Mouse (Mus musculus): ENCODE data around the gene Cep112.

The Cep112 gene

GRCm38 (mm10) chr11:108424889-108425591 lies at the start of gene Cep112:
Gene Cep112, plus strand, starts transcription at chr11:108425192.
- Histone ChIP-seq H3K36me3 (ENCODE audit: control insufficient read depth, insufficient read depth, low read length, poor library complexity, severe bottlenecking) (no peaks in the 10 kb centered on the region), H3K27me3 (ENCODE audit: control insufficient read depth, insufficient read depth, low read length, poor library complexity, severe bottlenecking) (peaks cover 2% of the 10 kb centered on the region)
- DNase-seq (ENCODE audit: low read depth, low spot score): peak; percentile 97

GRCm38 (mm10) chr11:108376815-108377214 lies 48.2 kb upstream of the Cep112 start:
- Histone ChIP-seq H3K27me3 (ENCODE audit: control insufficient read depth, insufficient read depth, low read length, poor library complexity, severe bottlenecking) (no peaks in the 10 kb centered on the region), H3K36me3 (ENCODE audit: control insufficient read depth, insufficient read depth, low read length, poor library complexity, severe bottlenecking) (no peaks in the 10 kb centered on the region)
- DNase-seq (ENCODE audit: low read depth, low spot score): no peak

- Histone ChIP-seq H3K27me3 (ENCODE audit: control insufficient read depth, insufficient read depth, low read length, poor library complexity, severe bottlenecking) (no peaks in the 10 kb centered on the region), H3K36me3 (ENCODE audit: control insufficient read depth, insufficient read depth, low read length, poor library complexity, severe bottlenecking) (no peaks in the 10 kb centered on the region)
- peak; percentile 86 for DNase-seq (ENCODE audit: low read depth, low spot score)
Measured at GRCm38 (mm10) chr11:108377680-108378362, 47.2 kb upstream of the Cep112 start.

GRCm38 (mm10) chr11:108378363-108378751 lies 46.6 kb upstream of the Cep112 start:
- Histone ChIP-seq H3K36me3 (ENCODE audit: control insufficient read depth, insufficient read depth, low read length, poor library complexity, severe bottlenecking) (no peaks in the 10 kb centered on the region), H3K27me3 (ENCODE audit: control insufficient read depth, insufficient read depth, low read length, poor library complexity, severe bottlenecking) (no peaks in the 10 kb centered on the region)
- no peak for DNase-seq (ENCODE audit: low read depth, low spot score)

GRCm38 (mm10) chr11:108382664-108383063 lies 42.3 kb upstream of the Cep112 start:
- H3K27me3 ChIP-seq (ENCODE audit: control insufficient read depth, insufficient read depth, low read length, poor library complexity, severe bottlenecking): no peaks in the 10 kb centered on the region
- DNase-seq (ENCODE audit: low read depth, low spot score): no peak
- H3K36me3 ChIP-seq (ENCODE audit: control insufficient read depth, insufficient read depth, low read length, poor library complexity, severe bottlenecking): no peaks in the 10 kb centered on the region

- DNase-seq (ENCODE audit: low read depth, low spot score): no peak
- H3K36me3 ChIP-seq (ENCODE audit: control insufficient read depth, insufficient read depth, low read length, poor library complexity, severe bottlenecking): no peaks in the 10 kb centered on the region
- no peaks in the 10 kb centered on the region for H3K27me3 ChIP-seq (ENCODE audit: control insufficient read depth, insufficient read depth, low read length, poor library complexity, severe bottlenecking)
Measured at GRCm38 (mm10) chr11:108384920-108385665, 39.9 kb upstream of the Cep112 start.

GRCm38 (mm10) chr11:108385666-108386024 lies 39.3 kb upstream of the Cep112 start:
- Histone ChIP-seq H3K27me3 (ENCODE audit: control insufficient read depth, insufficient read depth, low read length, poor library complexity, severe bottlenecking) (no peaks in the 10 kb centered on the region), H3K36me3 (ENCODE audit: control insufficient read depth, insufficient read depth, low read length, poor library complexity, severe bottlenecking) (no peaks in the 10 kb centered on the region)
- DNase-seq (ENCODE audit: low read depth, low spot score): no peak

GRCm38 (mm10) chr11:108395061-108395460 lies 29.9 kb upstream of the Cep112 start:
- Histone ChIP-seq H3K36me3 (ENCODE audit: control insufficient read depth, insufficient read depth, low read length, poor library complexity, severe bottlenecking) (no peaks in the 10 kb centered on the region), H3K27me3 (ENCODE audit: control insufficient read depth, insufficient read depth, low read length, poor library complexity, severe bottlenecking) (no peaks in the 10 kb centered on the region)
- DNase-seq (ENCODE audit: low read depth, low spot score): no peak

GRCm38 (mm10) chr11:108396076-108396829 lies 28.7 kb upstream of the Cep112 start:
- no peaks in the 10 kb centered on the region for H3K27me3 ChIP-seq (ENCODE audit: control insufficient read depth, insufficient read depth, low read length, poor library complexity, severe bottlenecking)

GRCm38 (mm10) chr11:108409876-108410644 lies 14.9 kb upstream of the Cep112 start:
- Histone ChIP-seq H3K36me3 (ENCODE audit: control insufficient read depth, insufficient read depth, low read length, poor library complexity, severe bottlenecking) (no peaks in the 10 kb centered on the region), H3K27me3 (ENCODE audit: control insufficient read depth, insufficient read depth, low read length, poor library complexity, severe bottlenecking) (no peaks in the 10 kb centered on the region; the same call in 1 of the 2 replicates)
- no peak for DNase-seq (ENCODE audit: low read depth, low spot score)

More at GRCm38 (mm10) chr11:108396076-108396829, 28.7 kb upstream of the Cep112 start:
- H3K36me3 ChIP-seq (ENCODE audit: control insufficient read depth, insufficient read depth, low read length, poor library complexity, severe bottlenecking): no peaks in the 10 kb centered on the region
- no peak for DNase-seq (ENCODE audit: low read depth, low spot score)

GRCm38 (mm10) chr11:108416360-108416759 lies 8.6 kb upstream of the Cep112 start:
- no peak for DNase-seq (ENCODE audit: low read depth, low spot score)

GRCm38 (mm10) chr11:108418540-108418939 lies 6.5 kb upstream of the Cep112 start:
- DNase-seq (ENCODE audit: low read depth, low spot score): peak; percentile 67
- peaks cover 2% of the 10 kb centered on the region; the same call in 1 of the 2 replicates for H3K27me3 ChIP-seq (ENCODE audit: control insufficient read depth, insufficient read depth, low read length, poor library complexity, severe bottlenecking)
- no peaks in the 10 kb centered on the region for H3K36me3 ChIP-seq (ENCODE audit: control insufficient read depth, insufficient read depth, low read length, poor library complexity, severe bottlenecking)

More at GRCm38 (mm10) chr11:108416360-108416759, 8.6 kb upstream of the Cep112 start:
- Histone ChIP-seq H3K27me3 (ENCODE audit: control insufficient read depth, insufficient read depth, low read length, poor library complexity, severe bottlenecking) (no peaks in the 10 kb centered on the region; the same call in 1 of the 2 replicates), H3K36me3 (ENCODE audit: control insufficient read depth, insufficient read depth, low read length, poor library complexity, severe bottlenecking) (no peaks in the 10 kb centered on the region)

GRCm38 (mm10) chr11:108419242-108419641 lies 5.8 kb upstream of the Cep112 start:
- Histone ChIP-seq H3K27me3 (ENCODE audit: control insufficient read depth, insufficient read depth, low read length, poor library complexity, severe bottlenecking) (peaks cover 2% of the 10 kb centered on the region; the same call in 1 of the 2 replicates), H3K36me3 (ENCODE audit: control insufficient read depth, insufficient read depth, low read length, poor library complexity, severe bottlenecking) (no peaks in the 10 kb centered on the region)
- no peak for DNase-seq (ENCODE audit: low read depth, low spot score)

GRCm38 (mm10) chr11:108420751-108421150 lies 4.2 kb upstream of the Cep112 start:
- DNase-seq (ENCODE audit: low read depth, low spot score): no peak
- H3K36me3 ChIP-seq (ENCODE audit: control insufficient read depth, insufficient read depth, low read length, poor library complexity, severe bottlenecking): no peaks in the 10 kb centered on the region
- H3K27me3 ChIP-seq (ENCODE audit: control insufficient read depth, insufficient read depth, low read length, poor library complexity, severe bottlenecking): peaks cover 2% of the 10 kb centered on the region

Measured in splenic B cell, adult 2 months (primary cell).